Mouse (Mus musculus): Measurements from ENCODE around the gene Padi2.

DNA sequence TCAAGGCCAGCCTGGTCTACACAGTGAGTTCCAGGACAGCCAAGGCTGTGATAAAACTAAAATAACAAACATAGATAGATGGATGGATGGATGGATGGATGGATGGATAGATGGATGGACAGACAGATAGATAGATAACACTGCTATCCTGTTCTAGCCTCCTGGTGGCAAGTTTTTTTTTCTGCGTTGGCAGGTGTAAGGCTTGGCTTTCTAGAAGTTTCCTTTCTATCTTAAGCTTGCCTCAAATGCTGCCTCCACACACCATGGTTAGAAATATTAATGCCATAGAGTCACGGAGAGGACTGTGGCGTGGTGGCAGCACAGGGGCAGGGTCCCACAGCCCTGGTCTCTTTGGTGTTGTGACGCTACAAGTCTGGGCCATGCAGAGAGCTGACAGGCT lies 39.4 kb downstream of the Padi2 start:
- no peak for TF ChIP-seq CTCF (IDR thresholded peaks at IDR 0.05; ENCODE audit: low read depth, low read length)
- no peak for TF ChIP-seq TAL1 (conservative IDR thresholded peaks at IDR 0.05; ENCODE audit: low read depth, low read length)
- no peak for TF ChIP-seq GATA1 (IDR thresholded peaks at IDR 0.05; ENCODE audit: borderline replicate concordance, low read length)
- no peak for TF ChIP-seq POLR2AphosphoS5 (IDR thresholded peaks at IDR 0.05; ENCODE audit: insufficient replicate concordance, low read depth, low read length)

All from G1E (cell line).